Mouse (Mus musculus) ES-E14 (cell line): ENCODE measurements around the gene Wdr62. TPM values are rescaled to one million over a fixed set of nuclear protein-coding genes. Genes with fewer than 3 reads are reported as not detected.
"Not testable (repeated sequence)": the region's sequence is repeated elsewhere in the genome, so short reads cannot be mapped to it uniquely, and the experiment has no call there.

Experiments
- DNase-seq: peaks from one replicate; pipeline ENCODE4 v3.0.0-alpha.2; 2013; ENCODE audit warnings: low read depth, low spot score
- H3K27ac ChIP-seq: 2 replicates; pipeline ENCODE4 v1.5.1; 2012; ENCODE audit warnings: low read depth, mild to moderate bottlenecking, low read length, moderate library complexity, mixed read lengths; ENCODE audit not compliant: poor library complexity, insufficient read depth, severe bottlenecking
- H3K36me3 ChIP-seq: 2 replicates; pipeline ENCODE4 v1.6.1; 2012; ENCODE audit warnings: mild to moderate bottlenecking, low read length, moderate library complexity, mixed read lengths; ENCODE audit not compliant: control insufficient read depth, poor library complexity, insufficient read depth, severe bottlenecking
- H3K4me1 ChIP-seq, 2 experiments: fragments of 150-350 bp in 1 of 2; sonication (generic) in 1 of 2; 2 replicates each; pipeline ENCODE4 v1.6.1; 2012; ENCODE audit warnings: low read length in 2 of 2, mild to moderate bottlenecking in 1 of 2, mixed read lengths in 1 of 2; ENCODE audit not compliant: control insufficient read depth in 2 of 2, insufficient read depth in 2 of 2, poor library complexity in 1 of 2
- H3K4me3 ChIP-seq, 2 experiments: fragments of 150-350 bp in 1 of 2; sonication (generic) in 1 of 2; 2 replicates each; pipeline ENCODE4 v1.5.1; 2012; ENCODE audit warnings: low read length in 2 of 2, low read depth in 1 of 2, mild to moderate bottlenecking in 1 of 2, mixed read lengths in 1 of 2; ENCODE audit not compliant: insufficient read depth in 1 of 2, poor library complexity in 1 of 2, severe bottlenecking in 1 of 2
- H3K9ac ChIP-seq: 2 replicates; pipeline ENCODE4 v1.6.1; 2012; ENCODE audit warnings: low read depth, mild to moderate bottlenecking, low read length, mixed read lengths; ENCODE audit not compliant: poor library complexity, insufficient read depth, severe bottlenecking
- H3K9me3 ChIP-seq: fragments of 150-350 bp; sonication (generic); 2 replicates; pipeline ENCODE4 v1.6.1; 2012; ENCODE audit warnings: low read depth, mild to moderate bottlenecking, low read length; ENCODE audit not compliant: control insufficient read depth, insufficient read depth
- CHD2 ChIP-seq: IDR thresholded peaks from 2 replicates; pipeline ENCODE4 v1.6.1; 2014; ENCODE audit warnings: mild to moderate bottlenecking, low read depth, low read length, inconsistent platforms
- HCFC1 ChIP-seq: IDR thresholded peaks from 2 replicates; pipeline ENCODE4 v1.6.1; 2012; ENCODE audit warnings: low read length, inconsistent platforms, borderline replicate concordance; ENCODE audit not compliant: insufficient read depth
- MAFK ChIP-seq: IDR thresholded peaks from 2 replicates; pipeline ENCODE4 v1.6.1; 2014; ENCODE audit warnings: mild to moderate bottlenecking, low read depth, low read length, inconsistent platforms; ENCODE audit not compliant: insufficient read depth
- ZC3H11A ChIP-seq: IDR thresholded peaks from 2 replicates; pipeline ENCODE4 v1.6.1; 2012; ENCODE audit warnings: low read depth, mild to moderate bottlenecking, inconsistent platforms, low read length, borderline replicate concordance
- ZNF384 ChIP-seq: IDR thresholded peaks from 2 replicates; pipeline ENCODE4 v1.6.1; 2012; ENCODE audit warnings: low read depth, low read length, inconsistent platforms
- in situ Hi-C, 2 experiments: fragments of 600-800 bp; cut with MboI; formaldehyde crosslinking; loops; one replicate each; pipeline ENCODE4 v1.15.1; 2025; ENCODE audit warnings: low sequenced_read_pairs in 2 of 2, inconsistent platforms in 1 of 2; ENCODE audit not compliant: unreplicated experiment in 2 of 2
- total RNA-seq: library from RNA; depleted of rRNA; stranded (reverse); fragments of 300-350 nt; gene quantifications from 2 replicates; pipeline ENCODE4 v1.2.3, GENCODE M21; 2012

The Wdr62 gene
- total RNA-seq, 1 experiment: 21.6 TPM

- Histone ChIP-seq H3K27ac (no peak overlapping the region; the same call in 1 of the 2 replicates), H3K9me3 (no peaks in the 10 kb centered on the region), H3K4me3 (no peak overlapping the region), H3K36me3 (peaks cover 59% of the 10 kb centered on the region), H3K4me1 (peaks cover 0 to 22% of the 10 kb centered on the region in 2 experiments; a peak in 2 of 4 replicates), H3K9ac (no peak overlapping the region)
- TF ChIP-seq HCFC1 (no peak), ZNF384 (no peak), MAFK (peak; percentile 52; the same call in 1 of the 2 replicates)
- in situ Hi-C loops: no loop called here
- peak; percentile 83 for DNase-seq
Measured at GRCm38 (mm10) chr7:30265935-30266334, 14.3 kb downstream of the Wdr62 start.

GRCm38 (mm10) chr7:30265531-30265930, 14.7 kb downstream of the Wdr62 start:
- H3K4me1 ChIP-seq: peaks cover 0 to 22% of the 10 kb centered on the region in 2 experiments; a peak in 2 of 4 replicates
- no peak overlapping the region for H3K9ac ChIP-seq
- H3K36me3 ChIP-seq: peaks cover 59% of the 10 kb centered on the region
- H3K9me3 ChIP-seq: no peaks in the 10 kb centered on the region
- TF ChIP-seq ZNF384 (no peak), CHD2 (no peak), HCFC1 (no peak), ZC3H11A (no peak), MAFK (no peak)
- H3K4me3 ChIP-seq: no peak overlapping the region
- DNase-seq: no peak
- no peak overlapping the region; the same call in 1 of the 2 replicates for H3K27ac ChIP-seq
- in situ Hi-C loops: no loop called here

DNA sequence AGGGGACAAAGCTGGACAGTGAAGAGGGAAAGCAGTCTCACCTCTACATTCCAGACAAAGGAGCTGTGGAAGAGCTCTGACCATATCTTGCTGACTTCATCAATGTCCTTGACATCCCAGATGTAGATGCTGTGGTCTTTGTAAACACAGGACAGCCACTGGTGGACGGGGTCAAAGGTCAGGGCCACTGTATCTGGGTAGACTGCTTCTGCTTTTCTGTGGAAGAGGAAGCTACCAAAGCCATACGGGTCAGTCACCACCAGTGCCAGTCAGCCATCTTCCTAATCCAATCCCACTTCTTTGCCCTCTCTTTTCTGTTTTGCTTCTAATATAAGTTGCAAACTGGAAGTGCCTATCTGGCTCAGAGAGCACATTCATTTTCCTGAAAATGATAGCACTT, 15.2 kb downstream of the Wdr62 start:
- H3K4me1 ChIP-seq: peaks cover 0 to 22% of the 10 kb centered on the region in 2 experiments; a peak in 2 of 4 replicates
- in situ Hi-C loops: no loop called here
- H3K4me3 ChIP-seq: no peak overlapping the region
- TF ChIP-seq ZC3H11A (no peak), MAFK (no peak), CHD2 (no peak), ZNF384 (no peak), HCFC1 (no peak)
- peaks cover 54% of the 10 kb centered on the region for H3K36me3 ChIP-seq
- no peak overlapping the region; the same call in 1 of the 2 replicates for H3K27ac ChIP-seq
- no peaks in the 10 kb centered on the region for H3K9me3 ChIP-seq
- H3K9ac ChIP-seq: no peak overlapping the region
- no peak for DNase-seq

DNA sequence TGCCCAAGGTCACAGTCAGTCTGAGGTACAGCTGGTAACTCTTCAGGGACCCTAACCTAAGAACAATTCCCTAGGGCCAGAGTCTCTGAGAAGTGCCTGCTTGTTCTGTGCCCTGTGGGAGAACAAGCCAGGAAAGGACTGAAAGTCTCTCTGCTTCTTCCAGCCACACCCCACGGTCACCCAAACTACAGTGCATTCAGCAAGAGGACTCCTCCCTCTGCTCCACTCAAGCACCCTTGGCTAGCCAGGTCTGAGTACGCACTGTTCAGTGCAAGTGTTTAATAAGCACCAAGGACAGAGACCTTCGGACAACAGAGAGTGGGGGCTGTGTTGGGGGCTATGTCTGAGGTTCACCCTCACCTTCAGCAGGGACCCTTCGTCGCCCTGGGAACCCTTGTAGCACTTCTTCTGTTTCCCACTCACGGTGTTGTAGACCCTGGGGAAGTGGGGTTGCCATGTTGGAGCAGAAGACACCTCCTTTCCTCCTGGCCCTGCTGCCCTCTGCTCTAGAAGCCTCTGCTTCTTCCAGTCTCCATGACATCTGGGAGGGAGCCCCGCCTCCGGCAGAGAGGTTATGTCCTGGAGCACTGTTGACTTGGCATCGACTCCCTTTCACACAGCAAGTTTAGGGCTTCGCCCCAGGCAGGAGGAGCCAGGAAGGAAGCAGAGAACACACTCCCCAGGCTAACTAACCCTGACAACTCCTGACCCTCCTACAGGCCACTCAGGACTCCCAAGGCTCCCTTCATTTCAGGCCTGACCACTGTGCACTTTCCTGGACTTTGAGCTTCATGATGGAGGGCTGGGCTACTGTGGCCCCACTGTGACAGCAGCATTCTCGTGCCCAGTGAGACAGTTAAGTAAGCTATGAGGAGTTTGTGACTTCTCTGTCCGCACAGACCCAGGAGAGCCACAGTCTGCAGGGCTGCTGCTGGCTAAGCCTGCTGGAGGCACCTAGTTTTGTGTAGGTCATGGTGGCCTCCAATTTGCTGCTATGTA, 28.0 kb downstream of the Wdr62 start:
- H3K9me3 ChIP-seq: no peaks in the 10 kb centered on the region
- in situ Hi-C loops: no loop called here
- no peak overlapping the region for H3K4me3 ChIP-seq
- no peak overlapping the region for H3K9ac ChIP-seq
- no peaks in the 10 kb centered on the region; a peak in 1 of 4 replicates for H3K4me1 ChIP-seq
- H3K36me3 ChIP-seq: peaks cover 39% of the 10 kb centered on the region
- no peak for DNase-seq
- no peak overlapping the region for H3K27ac ChIP-seq
- TF ChIP-seq CHD2: no peak
- no peak for TF ChIP-seq ZC3H11A
- no peak for TF ChIP-seq HCFC1
- TF ChIP-seq ZNF384: no peak
- no peak for TF ChIP-seq MAFK

DNA sequence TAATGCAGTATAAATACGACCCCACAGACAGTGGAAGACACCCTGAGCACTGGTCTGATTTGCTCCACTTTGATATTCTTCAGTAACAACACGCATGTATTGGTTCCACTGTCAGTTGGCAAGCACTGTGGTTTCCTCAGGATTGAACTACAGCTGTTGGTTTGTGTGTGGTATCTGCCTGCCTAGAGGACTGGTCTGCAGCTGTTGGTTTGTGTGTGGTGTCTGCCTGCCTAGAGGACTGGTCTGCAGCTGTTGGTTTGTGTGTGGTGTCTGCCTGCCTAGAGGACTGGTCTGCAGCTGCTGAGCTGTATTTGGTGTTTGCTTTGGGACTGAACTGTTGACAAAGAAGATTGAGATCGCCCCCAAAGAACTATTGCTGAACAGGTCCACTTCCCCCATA, 42.8 kb downstream of the Wdr62 start:
- DNase-seq, in situ Hi-C loops, H3K9ac ChIP-seq, H3K27ac ChIP-seq, H3K4me1 ChIP-seq, H3K4me3 ChIP-seq, H3K9me3 ChIP-seq: not testable (repeated sequence)
- H3K36me3 ChIP-seq: peaks cover 31% of the 10 kb centered on the region
